Mouse (Mus musculus): ENCODE measurements around the gene Zfp276. TPM values are rescaled to one million over a fixed set of nuclear protein-coding genes. Genes with fewer than 3 reads are reported as not detected.

Gene Zfp276
- polyA plus RNA-seq, 1 experiment, result 10.6 TPM

DNA sequence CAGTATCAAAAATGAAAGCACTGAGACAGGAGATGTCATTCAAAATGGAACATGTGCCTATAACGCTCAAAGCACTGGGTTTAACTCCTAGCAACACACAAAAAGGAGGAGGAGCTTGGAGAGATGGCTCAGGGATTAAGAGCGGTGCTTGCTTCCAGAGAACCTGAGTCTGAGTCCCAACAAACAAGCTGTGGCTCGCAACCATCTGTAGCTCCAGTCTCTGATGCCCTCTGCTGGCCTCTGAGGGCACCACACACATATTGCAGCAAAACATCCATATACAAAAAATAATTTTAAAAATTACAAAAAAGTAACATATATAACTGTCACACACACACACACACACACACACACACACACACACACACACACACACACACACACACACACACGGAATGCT lies 36.2 kb downstream of the Zfp276 start:
- peak; percentile 11 for TF ChIP-seq CTCF (IDR thresholded peaks at IDR 0.05; ENCODE audit: control insufficient read depth, insufficient read depth, insufficient read length)
- no peak for TF ChIP-seq MYOD1 (IDR thresholded peaks at IDR 0.05; ENCODE audit: control insufficient read depth, insufficient read length, low read depth)
- Histone ChIP-seq H3K36me3 (ENCODE audit: control insufficient read depth, insufficient read depth) (no peaks in the 10 kb centered on the region), H3K4me3 (ENCODE audit: insufficient read depth, poor library complexity, severe bottlenecking) (no peak overlapping the region), H3ac (ENCODE audit: control insufficient read depth, insufficient read length, low read depth) (no peak overlapping the region), H3K79me3 (ENCODE audit: low read depth) (no peaks in the 10 kb centered on the region), H3K27me3 (ENCODE audit: control insufficient read depth, insufficient read depth, insufficient read length) (no peaks in the 10 kb centered on the region), H3K79me2 (ENCODE audit: control insufficient read depth, insufficient read depth) (no peaks in the 10 kb centered on the region)

DNA sequence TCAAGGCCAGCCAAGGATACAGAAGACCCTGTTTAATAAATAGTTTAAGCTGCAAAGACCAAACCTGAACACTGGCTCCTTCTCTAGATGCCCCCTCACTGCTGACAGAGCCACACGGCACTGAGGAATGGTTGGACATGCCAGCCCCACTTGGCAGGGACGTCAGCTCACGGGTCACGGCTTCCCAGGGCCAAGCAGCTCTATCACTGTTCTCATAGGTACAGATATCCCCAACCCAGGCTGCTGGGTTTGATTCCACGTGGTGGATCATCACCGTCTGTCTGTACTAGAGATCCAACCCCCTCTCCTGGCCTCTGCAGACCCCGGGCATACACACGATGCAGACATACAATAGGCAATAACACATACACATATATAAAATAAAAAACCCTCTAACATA lies 36.7 kb downstream of the Zfp276 start:
- no peaks in the 10 kb centered on the region for H3K36me3 ChIP-seq (ENCODE audit: control insufficient read depth, insufficient read depth)
- TF ChIP-seq CTCF (IDR thresholded peaks at IDR 0.05; ENCODE audit: control insufficient read depth, insufficient read depth, insufficient read length), result no peak
- TF ChIP-seq USF1 (IDR thresholded peaks at IDR 0.05; ENCODE audit: low read depth), result no peak
- TF ChIP-seq FOSL1 (IDR thresholded peaks at IDR 0.05; ENCODE audit: insufficient read depth, low read length, poor library complexity, severe bottlenecking), result no peak
- TF ChIP-seq MYOG (IDR thresholded peaks at IDR 0.05; ENCODE audit: control insufficient read depth, extremely low read depth, insufficient read length), result no peak
- TF ChIP-seq MAX (IDR thresholded peaks at IDR 0.05), result no peak
- no peak for TF ChIP-seq CEBPB (IDR thresholded peaks at IDR 0.05; ENCODE audit: low read depth)
- no peak for TF ChIP-seq MYOD1 (IDR thresholded peaks at IDR 0.05; ENCODE audit: control insufficient read depth, insufficient read length, low read depth)
- no peaks in the 10 kb centered on the region for H3K79me2 ChIP-seq (ENCODE audit: control insufficient read depth, insufficient read depth)
- H3K27me3 ChIP-seq (ENCODE audit: control insufficient read depth, insufficient read depth, insufficient read length), result no peaks in the 10 kb centered on the region
- no peak overlapping the region for H3K4me3 ChIP-seq (ENCODE audit: insufficient read depth, poor library complexity, severe bottlenecking)
- no peak overlapping the region for H3ac ChIP-seq (ENCODE audit: control insufficient read depth, insufficient read length, low read depth)
- no peaks in the 10 kb centered on the region for H3K79me3 ChIP-seq (ENCODE audit: low read depth)

DNA sequence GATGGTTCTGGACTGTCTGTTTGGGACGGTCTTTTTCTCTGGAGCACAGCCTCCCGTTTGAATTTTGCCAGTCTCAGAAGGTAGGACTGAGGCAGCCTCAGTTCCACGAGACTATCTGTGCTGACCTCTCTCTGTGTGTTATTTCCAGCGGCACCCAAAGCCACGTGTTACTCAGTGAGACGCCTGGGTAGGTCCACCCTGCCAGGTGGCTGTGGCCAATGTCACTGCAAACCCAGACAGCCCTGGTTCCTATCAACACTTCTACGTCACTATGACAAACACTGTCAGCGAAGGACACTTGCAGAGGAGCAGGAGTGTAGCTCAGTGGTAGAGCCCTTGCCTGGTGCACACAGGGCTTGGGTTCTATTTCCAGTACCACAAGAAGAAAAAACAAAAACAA lies 37.7 kb downstream of the Zfp276 start:
- Histone ChIP-seq H3ac (ENCODE audit: control insufficient read depth, insufficient read length, low read depth) (no peak overlapping the region), H3K4me3 (ENCODE audit: insufficient read depth, poor library complexity, severe bottlenecking) (no peak overlapping the region), H3K79me3 (ENCODE audit: low read depth) (no peaks in the 10 kb centered on the region), H3K36me3 (ENCODE audit: control insufficient read depth, insufficient read depth) (no peaks in the 10 kb centered on the region), H3K79me2 (ENCODE audit: control insufficient read depth, insufficient read depth) (no peaks in the 10 kb centered on the region), H3K27me3 (ENCODE audit: control insufficient read depth, insufficient read depth, insufficient read length) (no peaks in the 10 kb centered on the region)
- TF ChIP-seq MYOG (IDR thresholded peaks at IDR 0.05; ENCODE audit: control insufficient read depth, extremely low read depth, insufficient read length) (no peak), USF1 (IDR thresholded peaks at IDR 0.05; ENCODE audit: low read depth) (no peak), MYOD1 (IDR thresholded peaks at IDR 0.05; ENCODE audit: control insufficient read depth, insufficient read length, low read depth) (no peak), CTCF (IDR thresholded peaks at IDR 0.05; ENCODE audit: control insufficient read depth, insufficient read depth, insufficient read length) (no peak), CEBPB (IDR thresholded peaks at IDR 0.05; ENCODE audit: low read depth) (no peak), MAX (IDR thresholded peaks at IDR 0.05) (no peak), FOSL1 (IDR thresholded peaks at IDR 0.05; ENCODE audit: insufficient read depth, low read length, poor library complexity, severe bottlenecking) (no peak)

- H3K27me3 ChIP-seq (ENCODE audit: control insufficient read depth, insufficient read depth, insufficient read length), result no peaks in the 10 kb centered on the region
- H3K79me2 ChIP-seq (ENCODE audit: control insufficient read depth, insufficient read depth), result no peaks in the 10 kb centered on the region
- TF ChIP-seq CEBPB (IDR thresholded peaks at IDR 0.05; ENCODE audit: low read depth) (no peak), MYOD1 (IDR thresholded peaks at IDR 0.05; ENCODE audit: control insufficient read depth, insufficient read length, low read depth) (no peak), USF1 (IDR thresholded peaks at IDR 0.05; ENCODE audit: low read depth) (no peak), CTCF (IDR thresholded peaks at IDR 0.05; ENCODE audit: control insufficient read depth, insufficient read depth, insufficient read length) (no peak), FOSL1 (IDR thresholded peaks at IDR 0.05; ENCODE audit: insufficient read depth, low read length, poor library complexity, severe bottlenecking) (no peak), MAX (IDR thresholded peaks at IDR 0.05) (no peak), MYOG (IDR thresholded peaks at IDR 0.05; ENCODE audit: control insufficient read depth, extremely low read depth, insufficient read length) (no peak)
- H3K79me3 ChIP-seq (ENCODE audit: low read depth), result no peaks in the 10 kb centered on the region
- H3K4me3 ChIP-seq (ENCODE audit: insufficient read depth, poor library complexity, severe bottlenecking), result no peak overlapping the region
- no peak overlapping the region for H3ac ChIP-seq (ENCODE audit: control insufficient read depth, insufficient read length, low read depth)
- H3K36me3 ChIP-seq (ENCODE audit: control insufficient read depth, insufficient read depth), result no peaks in the 10 kb centered on the region
These were observed 38.3 kb downstream of the Zfp276 start for GRCm38 (mm10) chr8:123292281-123292680.

DNA sequence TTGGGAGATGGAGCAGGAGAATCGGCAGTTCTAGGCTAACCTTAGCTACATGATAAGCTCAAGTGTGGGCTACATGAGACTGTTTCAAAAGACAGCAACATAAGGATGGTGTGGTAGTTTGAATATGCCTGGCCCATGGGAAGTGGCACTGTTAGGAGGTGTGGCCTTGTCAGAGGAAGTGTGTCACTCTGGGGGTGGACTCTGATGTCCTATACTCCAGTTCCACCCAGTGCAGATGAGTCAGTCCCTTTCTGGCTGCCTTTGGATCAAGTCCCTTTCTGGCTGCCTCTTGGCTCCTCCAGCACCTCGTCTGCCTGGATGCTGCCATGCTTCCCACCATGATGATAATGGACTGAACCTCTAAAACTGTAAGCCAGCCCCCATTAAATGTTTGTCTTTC lies 38.8 kb downstream of the Zfp276 start:
- H3K4me3 ChIP-seq (ENCODE audit: insufficient read depth, poor library complexity, severe bottlenecking), result no peak overlapping the region
- H3K79me3 ChIP-seq (ENCODE audit: low read depth), result no peaks in the 10 kb centered on the region
- no peaks in the 10 kb centered on the region for H3K36me3 ChIP-seq (ENCODE audit: control insufficient read depth, insufficient read depth)
- TF ChIP-seq MAX (IDR thresholded peaks at IDR 0.05) (no peak), MYOG (IDR thresholded peaks at IDR 0.05; ENCODE audit: control insufficient read depth, extremely low read depth, insufficient read length) (no peak), USF1 (IDR thresholded peaks at IDR 0.05; ENCODE audit: low read depth) (no peak), CEBPB (IDR thresholded peaks at IDR 0.05; ENCODE audit: low read depth) (no peak), FOSL1 (IDR thresholded peaks at IDR 0.05; ENCODE audit: insufficient read depth, low read length, poor library complexity, severe bottlenecking) (no peak), CTCF (IDR thresholded peaks at IDR 0.05; ENCODE audit: control insufficient read depth, insufficient read depth, insufficient read length) (no peak), MYOD1 (IDR thresholded peaks at IDR 0.05; ENCODE audit: control insufficient read depth, insufficient read length, low read depth) (no peak)
- H3K79me2 ChIP-seq (ENCODE audit: control insufficient read depth, insufficient read depth), result no peaks in the 10 kb centered on the region
- H3K27me3 ChIP-seq (ENCODE audit: control insufficient read depth, insufficient read depth, insufficient read length), result no peaks in the 10 kb centered on the region
- no peak overlapping the region for H3ac ChIP-seq (ENCODE audit: control insufficient read depth, insufficient read length, low read depth)

DNA sequence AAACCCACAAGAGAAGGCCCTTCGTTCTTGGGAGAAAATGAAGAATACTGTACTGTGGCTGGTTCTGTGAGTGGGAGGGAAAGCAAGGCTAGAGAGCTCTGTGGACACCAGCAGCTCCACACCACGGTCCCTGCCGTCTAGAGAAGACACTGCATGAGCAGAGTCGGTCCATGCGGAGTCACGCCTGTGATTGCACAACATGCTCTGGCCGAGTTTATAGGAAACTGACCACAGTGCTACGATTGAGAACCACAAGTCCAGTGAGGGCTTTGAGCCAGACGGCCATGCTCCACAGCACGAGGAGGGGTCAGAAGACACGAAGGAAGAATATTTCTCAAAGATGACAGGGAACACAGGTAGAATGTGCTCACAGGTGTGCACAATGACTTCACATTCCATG lies 44.3 kb downstream of the Zfp276 start:
- Histone ChIP-seq H3K79me2 (ENCODE audit: control insufficient read depth, insufficient read depth) (no peaks in the 10 kb centered on the region), H3K4me3 (ENCODE audit: insufficient read depth, poor library complexity, severe bottlenecking) (no peak overlapping the region), H3ac (ENCODE audit: control insufficient read depth, insufficient read length, low read depth) (no peak overlapping the region), H3K79me3 (ENCODE audit: low read depth) (no peaks in the 10 kb centered on the region), H3K36me3 (ENCODE audit: control insufficient read depth, insufficient read depth) (peaks cover 8% of the 10 kb centered on the region), H3K27me3 (ENCODE audit: control insufficient read depth, insufficient read depth, insufficient read length) (no peaks in the 10 kb centered on the region)
- TF ChIP-seq MYOD1 (IDR thresholded peaks at IDR 0.05; ENCODE audit: control insufficient read depth, insufficient read length, low read depth) (no peak), MAX (IDR thresholded peaks at IDR 0.05) (no peak), CEBPB (IDR thresholded peaks at IDR 0.05; ENCODE audit: low read depth) (peak; percentile 52), USF1 (IDR thresholded peaks at IDR 0.05; ENCODE audit: low read depth) (no peak)

All from C2C12 (cell line).